17 mouse cellular contexts compared by ENCODE assay signal in genomic region chr10:70031942-70032341, GRCm38 (mm10).
DNase-seq lines count a peak whose midpoint lies in the region; ATAC-seq and TF ChIP-seq lines count a peak whose summit lies in the region.
"Had no signal": no experiment of that assay in that cellular context is flagged by ENCODE, and none has a peak within 500 bp of the region (broad histone marks: within the 10 kb centered on the region; RNA-seq: fewer than 3 reads in every experiment).

No protein-coding gene starts in this region.

- no peak overlapping the region for H3K27ac ChIP-seq in midbrain, postnatal 0 days (ENCODE audit: low read depth, low read length)
- H3K27ac ChIP-seq in midbrain, embryonic 16.5 days (ENCODE audit: low read length), result no peak overlapping the region
- H3K27ac ChIP-seq: heart, adult 2 months; neural tube, embryonic 15.5 days had no signal

- no peak overlapping the region for H3K4me2 ChIP-seq in midbrain, postnatal 0 days (ENCODE audit: low read depth, low read length, poor library complexity, severe bottlenecking)
- H3K4me2 ChIP-seq in midbrain, embryonic 16.5 days (ENCODE audit: low read length), result no peak overlapping the region
- H3K4me2 ChIP-seq: neural tube, embryonic 15.5 days had no signal

- TF ChIP-seq CTCF in midbrain, postnatal 0 days (IDR thresholded peaks at IDR 0.05), result no peak

- ATAC-seq in midbrain, postnatal 0 days (ENCODE audit: low FRiP score), result no peak
- ATAC-seq in midbrain, embryonic 16.5 days, result no peak
- ATAC-seq: forebrain, embryonic 14.5 days; intestine, postnatal 0 days had no signal

- no peaks in the 10 kb centered on the region for H3K9me3 ChIP-seq in midbrain, postnatal 0 days (ENCODE audit: low read length)
- no peaks in the 10 kb centered on the region for H3K9me3 ChIP-seq in midbrain, embryonic 16.5 days (replicated peaks; ENCODE audit: control insufficient read depth, low read length, poor library complexity, severe bottlenecking)
- H3K9me3 ChIP-seq: neural tube, embryonic 15.5 days had no signal

- WGBS in midbrain, postnatal 0 days, result 87% methylated on average over 8 of the region's 8 CpGs
- WGBS in midbrain, embryonic 16.5 days, result 91% methylated on average over 8 of the region's 8 CpGs

- H3K9ac ChIP-seq in midbrain, postnatal 0 days (replicated peaks; ENCODE audit: low read length, poor library complexity, severe bottlenecking), result no peak overlapping the region
- H3K9ac ChIP-seq in midbrain, embryonic 16.5 days (ENCODE audit: low read depth, low read length), result no peak overlapping the region
- H3K9ac ChIP-seq: neural tube, embryonic 15.5 days had no signal

- H3K4me3 ChIP-seq in midbrain, postnatal 0 days (ENCODE audit: low read depth, low read length), result no peak overlapping the region
- H3K4me3 ChIP-seq in midbrain, embryonic 16.5 days (ENCODE audit: low read depth, low read length), result no peak overlapping the region
- H3K4me3 ChIP-seq: heart, adult 2 months; neural tube, embryonic 15.5 days had no signal

- DNase-seq in heart, adult 11 months, result peak; percentile 67
- DNase-seq in heart, postnatal 4 days, result no peak
- DNase-seq in midbrain, postnatal 0 days (ENCODE audit: low spot score), result peak; percentile 8
- peak; percentile 47 for DNase-seq in adrenal gland, postnatal 14 days
- peak; percentile 37 for DNase-seq in right cerebral cortex, postnatal 25 days
- DNase-seq in lung, adult 18-20 months, result no peak
- no peak for DNase-seq in cerebellum, adult 11-12 months
- DNase-seq: cerebellum, postnatal 25 days; heart, adult 2 months; heart, postnatal 14 days; kidney, postnatal 14 days; liver had no signal

- no peaks in the 10 kb centered on the region for H3K27me3 ChIP-seq in midbrain, postnatal 0 days (ENCODE audit: insufficient read depth, low read length)
- H3K27me3 ChIP-seq in midbrain, embryonic 16.5 days (ENCODE audit: control insufficient read depth, insufficient read depth, low read depth, low read length), result no peaks in the 10 kb centered on the region
- H3K27me3 ChIP-seq: megakaryocyte, embryonic 14.5 days; neural tube, embryonic 15.5 days had no signal

- no peaks in the 10 kb centered on the region for H3K4me1 ChIP-seq in midbrain, postnatal 0 days (ENCODE audit: insufficient read depth, low read length)
- H3K4me1 ChIP-seq in midbrain, embryonic 16.5 days (ENCODE audit: control insufficient read depth, insufficient read depth, low read length), result no peaks in the 10 kb centered on the region
- H3K4me1 ChIP-seq: megakaryocyte, embryonic 14.5 days; neural tube, embryonic 15.5 days had no signal

- H3K36me3 ChIP-seq in midbrain, postnatal 0 days (ENCODE audit: insufficient read depth, low read length), result no peaks in the 10 kb centered on the region
- no peaks in the 10 kb centered on the region for H3K36me3 ChIP-seq in midbrain, embryonic 16.5 days (ENCODE audit: control insufficient read depth, insufficient read depth, low read length)

Comparison
In these comparisons a context has a peak if more than half of its experiments do, and no peak if none do; other contexts are left out.
1. DNase-seq: peak in heart, adult 11 months (single experiment), midbrain, postnatal 0 days (single experiment), adrenal gland, postnatal 14 days (single experiment) and right cerebral cortex, postnatal 25 days (single experiment); none in heart, postnatal 4 days (single experiment), lung, adult 18-20 months (0 of 2) and cerebellum, adult 11-12 months (single experiment).